Mouse (Mus musculus): Measurements from ENCODE around the gene Zdhhc14.

Gene Zdhhc14

GRCm38 (mm10) chr17:5491801-5492745 is at the start of gene Zdhhc14:
Gene Zdhhc14, plus strand, starts transcription at chr17:5492557.
- peak; percentile 96 for DNase-seq (ENCODE audit: inconsistent ontology term)

DNA sequence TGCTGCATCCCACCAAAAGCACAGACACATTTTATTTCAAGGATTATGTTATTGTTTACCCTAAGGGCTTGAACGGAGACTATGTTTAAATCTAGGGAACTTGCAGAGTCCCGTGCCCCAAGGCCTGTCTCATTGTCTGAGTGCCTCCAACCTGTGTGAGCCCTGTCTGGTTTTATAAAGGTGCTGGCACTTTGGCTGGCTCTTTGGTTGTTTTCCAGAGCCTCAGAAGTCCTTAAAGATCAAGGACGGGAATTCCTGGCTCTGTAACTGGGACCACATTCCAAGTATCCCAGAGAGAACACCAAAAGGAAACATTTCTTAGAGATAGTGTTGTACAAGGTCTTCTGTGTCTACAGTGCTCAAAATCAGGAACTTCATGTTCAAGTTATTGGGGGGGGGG is 49.1 kb upstream of the Zdhhc14 start:
- DNase-seq (ENCODE audit: inconsistent ontology term): no peak

DNA sequence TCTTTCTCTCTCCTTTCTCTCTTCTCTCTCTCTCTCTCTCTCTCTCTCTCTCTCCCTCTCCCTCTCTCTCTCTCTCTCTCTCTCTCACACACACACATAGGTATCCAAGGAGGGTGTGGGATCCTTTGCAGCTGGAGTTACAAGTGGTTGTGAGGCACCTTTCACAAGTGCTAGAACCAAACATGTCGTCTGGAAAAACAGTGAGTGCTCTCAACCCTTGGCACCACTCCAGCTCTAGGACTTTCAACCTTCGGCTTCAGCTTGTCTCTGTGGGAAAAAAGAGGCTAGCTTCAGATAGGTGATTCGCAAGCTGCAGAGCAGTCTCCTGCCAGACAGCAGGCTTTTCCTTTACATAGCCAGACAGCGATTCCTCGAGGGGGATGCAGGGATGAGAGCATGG is 48.6 kb upstream of the Zdhhc14 start:
- DNase-seq (ENCODE audit: inconsistent ontology term): no peak

DNA sequence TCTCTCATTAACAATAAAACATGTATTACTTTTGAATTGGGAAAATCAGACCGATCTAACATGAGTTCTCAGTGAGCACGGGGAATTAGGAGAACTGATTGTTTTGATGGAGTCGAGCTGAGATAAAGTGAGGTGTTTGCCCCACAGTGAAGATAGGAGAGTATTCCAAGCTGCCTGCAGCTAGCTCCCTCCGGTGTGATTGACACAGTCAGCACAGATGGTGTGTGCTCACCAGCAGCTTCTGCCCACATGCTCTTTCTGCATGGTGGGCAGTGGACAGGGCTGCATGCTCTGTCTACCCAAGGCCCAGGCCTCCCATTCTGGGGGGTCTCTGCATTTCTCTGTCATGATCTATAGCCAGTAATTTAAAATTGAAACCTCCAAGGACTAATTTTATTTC is 38.7 kb upstream of the Zdhhc14 start:
- DNase-seq (ENCODE audit: inconsistent ontology term): no peak

- no peak for DNase-seq (ENCODE audit: inconsistent ontology term)
Measured at GRCm38 (mm10) chr17:5463912-5464311, 28.4 kb upstream of the Zdhhc14 start.

DNA sequence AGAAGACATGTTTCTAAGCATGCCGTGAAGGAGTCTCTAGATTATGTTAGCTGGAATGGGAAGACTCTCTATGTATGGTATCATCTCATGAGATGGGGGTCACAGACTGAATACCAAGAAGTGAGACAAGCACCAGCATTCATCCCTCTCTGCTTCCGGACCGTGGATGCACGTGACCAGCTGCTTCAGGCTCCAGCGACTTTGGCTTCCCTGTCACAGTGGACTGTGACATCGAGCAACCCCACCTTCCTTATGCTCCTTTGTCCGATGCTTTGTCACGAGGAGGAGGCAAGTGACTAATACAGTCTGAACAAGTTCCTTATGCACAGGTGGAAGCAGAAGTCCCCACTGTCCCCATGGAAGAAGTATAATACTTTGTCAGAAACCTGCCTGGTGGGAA is 25.6 kb upstream of the Zdhhc14 start:
- DNase-seq (ENCODE audit: inconsistent ontology term): no peak

- DNase-seq (ENCODE audit: inconsistent ontology term): no peak
Measured at GRCm38 (mm10) chr17:5467177-5467576, 25.2 kb upstream of the Zdhhc14 start.

DNA sequence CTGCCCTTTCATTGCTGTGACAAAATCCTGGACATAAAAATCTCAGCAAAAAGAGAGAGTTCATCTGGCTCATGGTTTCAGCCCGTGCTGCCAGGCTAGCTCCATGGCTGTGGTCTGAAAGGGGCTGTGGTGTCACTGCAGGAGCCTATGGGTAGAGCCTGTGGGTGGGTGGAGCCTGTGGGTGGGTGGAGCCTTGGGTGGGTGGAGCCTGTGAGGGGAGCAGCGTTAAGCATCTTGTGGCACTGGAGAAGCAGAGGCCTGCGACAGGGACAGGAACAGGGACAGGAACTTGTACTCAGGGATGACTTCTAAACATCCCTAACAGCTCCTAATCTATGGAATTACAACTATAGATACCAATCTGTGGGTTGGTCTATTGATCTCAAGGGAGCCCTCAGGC is 20.1 kb upstream of the Zdhhc14 start:
- DNase-seq (ENCODE audit: inconsistent ontology term): no peak

DNA sequence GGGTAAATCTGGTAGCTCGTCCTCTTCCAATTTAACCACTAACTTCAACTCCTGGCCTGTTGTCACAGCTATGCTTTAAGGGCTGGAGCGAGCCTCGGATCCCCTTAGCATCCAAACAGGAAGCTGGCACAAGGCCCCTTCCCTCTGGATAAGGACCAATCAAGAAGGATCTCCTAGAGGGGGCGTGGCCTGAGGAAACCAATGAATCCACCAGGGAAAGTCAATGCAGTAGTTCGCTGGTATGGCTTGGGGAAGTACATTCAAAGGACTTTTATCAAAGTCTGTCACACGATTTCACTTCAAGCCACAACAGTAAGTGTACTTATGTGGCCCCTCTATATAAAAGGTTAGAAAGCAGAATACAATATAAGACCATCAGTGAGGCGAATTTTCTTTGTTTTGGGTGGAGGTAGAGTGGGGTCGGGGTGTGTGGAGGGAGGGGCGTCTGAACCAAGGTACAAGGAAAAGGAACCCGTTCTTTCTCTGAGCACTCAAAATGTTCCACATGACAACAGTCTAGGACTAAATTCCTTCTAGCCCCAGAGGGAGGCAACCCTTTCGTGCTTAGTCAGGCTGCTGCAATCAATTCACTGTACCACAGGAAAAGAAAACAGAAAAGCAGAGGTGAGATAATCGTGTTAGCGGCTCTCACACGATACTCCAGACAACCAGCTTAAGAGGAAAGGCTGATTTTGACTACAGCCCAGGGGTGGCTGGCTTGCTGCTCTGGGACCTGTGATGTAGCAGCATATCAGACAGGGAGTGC is 16.2 kb upstream of the Zdhhc14 start:
- no peak for DNase-seq (ENCODE audit: inconsistent ontology term)

- no peak for DNase-seq (ENCODE audit: inconsistent ontology term)
Measured at GRCm38 (mm10) chr17:5483456-5483855, 8.9 kb upstream of the Zdhhc14 start.

- DNase-seq (ENCODE audit: inconsistent ontology term): no peak
Measured at GRCm38 (mm10) chr17:5484663-5485062, 7.7 kb upstream of the Zdhhc14 start.

GRCm38 (mm10) chr17:5488156-5488555 is 4.2 kb upstream of the Zdhhc14 start:
- no peak for DNase-seq (ENCODE audit: inconsistent ontology term)

- no peak for DNase-seq (ENCODE audit: inconsistent ontology term)
Measured at GRCm38 (mm10) chr17:5490351-5490750, 2.0 kb upstream of the Zdhhc14 start.

GRCm38 (mm10) chr17:5491031-5491800 is 1.1 kb upstream of the Zdhhc14 start:
- DNase-seq (ENCODE audit: inconsistent ontology term): peak; percentile 94

DNA sequence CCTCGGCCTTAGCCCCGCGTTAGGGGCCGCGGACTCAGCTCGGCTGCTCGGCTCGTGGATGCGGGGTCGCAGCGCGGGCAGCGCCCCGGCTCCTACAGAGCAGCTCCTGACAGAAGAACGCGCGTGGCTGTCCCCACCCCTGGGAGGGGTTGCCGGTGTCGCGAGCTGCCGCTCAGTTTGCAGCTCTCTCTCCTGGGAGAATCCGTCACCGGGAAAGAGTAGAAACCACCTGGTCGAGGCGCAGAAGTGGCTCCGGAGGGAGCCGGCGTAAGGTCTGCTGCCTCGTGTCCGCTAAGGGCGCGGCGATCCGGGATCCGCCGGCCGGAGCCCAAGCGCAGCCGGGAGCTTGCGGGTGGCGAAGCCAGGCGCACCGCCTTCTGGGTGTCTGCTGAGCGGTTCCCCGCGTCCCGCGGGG is 396 bp downstream of the Zdhhc14 start:
- DNase-seq (ENCODE audit: inconsistent ontology term): no peak

DNA sequence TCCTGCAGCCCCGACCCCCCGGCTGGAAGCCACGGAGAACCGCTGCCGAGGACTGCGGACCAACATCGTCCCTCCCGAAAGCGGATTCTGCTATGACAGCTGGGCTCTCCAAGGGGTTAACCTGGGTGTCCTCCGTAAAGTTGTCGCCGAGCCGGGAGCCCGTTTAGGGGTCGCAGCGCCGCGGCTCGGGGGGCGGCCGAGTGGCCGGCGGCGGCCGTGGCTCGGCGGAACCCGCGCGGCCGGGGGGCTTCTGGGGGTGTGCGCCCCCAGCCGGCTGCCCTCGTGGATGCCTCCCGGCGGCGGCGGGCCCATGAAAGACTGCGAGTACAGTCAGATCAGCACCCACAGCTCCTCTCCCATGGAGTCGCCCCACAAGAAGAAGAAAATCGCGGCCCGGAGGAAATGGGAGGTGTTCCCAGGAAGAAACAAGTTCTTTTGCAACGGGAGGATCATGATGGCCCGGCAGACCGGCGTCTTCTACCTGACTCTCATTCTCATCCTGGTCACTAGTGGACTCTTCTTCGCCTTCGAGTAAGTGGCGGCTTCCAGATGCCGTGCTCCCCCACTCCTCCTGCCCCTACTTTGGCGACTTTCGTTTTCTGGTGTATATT is 909 bp downstream of the Zdhhc14 start:
- DNase-seq (ENCODE audit: inconsistent ontology term): peak; percentile 57

DNA sequence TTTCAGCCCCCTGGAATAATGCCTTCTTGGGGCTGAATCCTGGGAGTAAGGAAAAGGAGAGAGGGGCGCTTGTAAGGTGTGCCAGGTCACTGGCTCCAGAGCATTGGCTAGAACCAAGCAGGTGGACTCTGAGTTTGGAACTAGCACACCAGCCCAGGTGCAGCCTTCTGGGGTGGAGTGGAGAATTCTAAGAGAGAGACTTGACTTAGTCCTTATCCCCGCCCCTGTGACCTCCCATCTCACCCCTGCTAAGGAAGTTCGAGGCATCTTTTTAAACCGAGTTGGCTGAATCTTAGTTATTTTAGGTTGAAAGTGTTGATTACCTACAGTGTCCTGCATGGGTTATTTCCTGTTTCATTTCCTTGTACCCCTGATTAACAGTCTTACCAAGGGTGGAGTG is 1.5 kb downstream of the Zdhhc14 start:
- DNase-seq (ENCODE audit: inconsistent ontology term): no peak

DNA sequence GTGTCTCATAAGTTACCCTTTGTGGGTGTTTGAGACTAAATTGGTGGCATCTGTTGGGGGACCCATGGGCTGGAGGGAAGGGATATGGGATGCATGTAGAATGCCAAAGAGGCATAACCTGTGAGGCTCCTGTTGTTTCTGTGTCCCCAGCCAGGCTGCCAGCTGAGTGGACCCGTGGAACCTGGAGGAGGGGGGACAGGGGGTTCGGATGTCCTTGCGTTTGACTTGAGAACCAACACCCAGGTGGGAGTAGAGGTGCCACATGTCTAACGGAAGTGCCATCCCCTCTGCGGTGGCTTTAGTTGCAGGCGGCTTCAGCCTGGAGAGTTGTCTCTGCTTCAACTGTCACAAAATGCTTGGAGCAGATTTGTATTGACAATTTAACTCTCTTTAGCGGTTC is 2.5 kb downstream of the Zdhhc14 start:
- DNase-seq (ENCODE audit: inconsistent ontology term): no peak

GRCm38 (mm10) chr17:5497695-5498094 is 5.3 kb downstream of the Zdhhc14 start:
- no peak for DNase-seq (ENCODE audit: inconsistent ontology term)

- no peak for DNase-seq (ENCODE audit: inconsistent ontology term)
Measured at GRCm38 (mm10) chr17:5498996-5499395, 6.6 kb downstream of the Zdhhc14 start.

- no peak for DNase-seq (ENCODE audit: inconsistent ontology term)
Measured at GRCm38 (mm10) chr17:5503981-5504760, 11.8 kb downstream of the Zdhhc14 start.
